In the genomic region with DNA sequence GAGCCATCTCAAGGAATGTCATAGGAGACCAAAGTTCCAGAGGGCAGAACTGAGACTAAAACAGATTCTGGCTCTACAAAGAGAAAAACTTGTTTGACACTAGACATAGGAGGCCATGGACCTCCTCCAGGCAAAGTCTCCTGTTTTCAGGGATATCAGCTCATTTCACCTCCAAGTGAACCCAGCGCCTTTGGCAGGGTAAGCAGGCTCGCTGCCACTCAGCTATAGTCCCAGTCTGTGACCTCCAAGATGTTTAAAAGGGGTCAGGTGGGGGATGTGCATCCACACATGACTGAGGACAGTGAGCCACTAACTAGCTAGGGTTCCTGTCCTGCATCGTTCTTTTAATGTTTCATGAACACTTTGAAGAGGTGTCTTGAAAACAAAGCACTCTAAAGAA, we compare ENCODE assay signal across 10 mouse cellular contexts. TPM values are rescaled to one million over a fixed set of nuclear protein-coding genes. Genes with fewer than 3 reads are reported as not detected.
DNase-seq lines count a peak whose midpoint lies in the region; ATAC-seq lines count a peak whose summit lies in the region.
"Had no signal": no experiment of that assay in that cellular context is flagged by ENCODE, and none has a peak within 500 bp of the region (broad histone marks: within the 10 kb centered on the region; RNA-seq: fewer than 3 reads in every experiment).

No protein-coding gene starts in this region.

- no peak for ATAC-seq in midbrain, embryonic 15.5 days (replicated peaks)
- ATAC-seq in midbrain, embryonic 14.5 days (ENCODE audit: low FRiP score, low TSS enrichment), result no peak
- ATAC-seq in stomach, embryonic 16.5 days (ENCODE audit: insufficient read depth, low FRiP score), result no peak

- no peak overlapping the region for H3K4me3 ChIP-seq in midbrain, embryonic 15.5 days
- H3K4me3 ChIP-seq in midbrain, embryonic 14.5 days (replicated peaks; ENCODE audit: low read depth, low read length), result no peak overlapping the region
- no peak overlapping the region for H3K4me3 ChIP-seq in stomach, embryonic 16.5 days (replicated peaks; ENCODE audit: low read length)
- H3K4me3 ChIP-seq: left cerebral cortex, adult 2 months had no signal

- H3K27ac ChIP-seq in midbrain, embryonic 15.5 days, result no peak overlapping the region
- no peak overlapping the region for H3K27ac ChIP-seq in midbrain, embryonic 14.5 days (replicated peaks; ENCODE audit: low read depth, low read length)
- peak overlapping the region; percentile 4; the same call in 1 of the 2 replicates for H3K27ac ChIP-seq in stomach, embryonic 16.5 days (ENCODE audit: low read length)
- H3K27ac ChIP-seq: forebrain, embryonic 10.5 days; left cerebral cortex, adult 2 months had no signal

- no peaks in the 10 kb centered on the region for H3K36me3 ChIP-seq in midbrain, embryonic 15.5 days (replicated peaks)
- no peaks in the 10 kb centered on the region for H3K36me3 ChIP-seq in midbrain, embryonic 14.5 days (ENCODE audit: control insufficient read depth, insufficient read depth, low read length)
- H3K36me3 ChIP-seq in stomach, embryonic 16.5 days (ENCODE audit: control insufficient read depth, insufficient read depth, low read length), result no peaks in the 10 kb centered on the region

- DNase-seq in adrenal gland, adult 2 months, result peak; percentile 25
- DNase-seq in adrenal gland, postnatal 25 days, result no peak
- no peak for DNase-seq in midbrain, embryonic 14.5 days
- peak; percentile 86 for DNase-seq in kidney, adult 9 months
- no peak for DNase-seq in frontal cortex, postnatal 25 days (ENCODE audit: low spot score in 2 of 2)
- DNase-seq in MN1 (ENCODE audit: low spot score), result no peak

- WGBS in midbrain, embryonic 15.5 days, result 70% methylated on average over 3 of the region's 3 CpGs
- 81% methylated on average over 3 of the region's 3 CpGs for WGBS in midbrain, embryonic 14.5 days
- 39% methylated on average over 3 of the region's 3 CpGs for WGBS in stomach, embryonic 16.5 days

- peak overlapping the region; percentile 2; the same call in 1 of the 2 replicates for H3K4me2 ChIP-seq in midbrain, embryonic 15.5 days
- H3K4me2 ChIP-seq in midbrain, embryonic 14.5 days (ENCODE audit: low read length), result no peak overlapping the region; the same call in 1 of the 2 replicates
- H3K4me2 ChIP-seq in stomach, embryonic 16.5 days (ENCODE audit: low read depth, low read length), result no peak overlapping the region

- H3K9me3 ChIP-seq in midbrain, embryonic 15.5 days, result no peaks in the 10 kb centered on the region
- no peaks in the 10 kb centered on the region for H3K9me3 ChIP-seq in midbrain, embryonic 14.5 days (ENCODE audit: control insufficient read depth, low read length)
- H3K9me3 ChIP-seq in stomach, embryonic 16.5 days (replicated peaks; ENCODE audit: control insufficient read depth, low read length), result no peaks in the 10 kb centered on the region
- H3K9me3 ChIP-seq: forebrain, embryonic 10.5 days had no signal

- H3K27me3 ChIP-seq in midbrain, embryonic 15.5 days (replicated peaks), result no peaks in the 10 kb centered on the region
- H3K27me3 ChIP-seq in midbrain, embryonic 14.5 days (ENCODE audit: control insufficient read depth, insufficient read depth, low read length), result no peaks in the 10 kb centered on the region
- H3K27me3 ChIP-seq in stomach, embryonic 16.5 days (ENCODE audit: control insufficient read depth, insufficient read depth, low read length), result no peaks in the 10 kb centered on the region

- H3K4me1 ChIP-seq in midbrain, embryonic 15.5 days, result peaks cover 35% of the 10 kb centered on the region
- H3K4me1 ChIP-seq in midbrain, embryonic 14.5 days (ENCODE audit: control insufficient read depth, insufficient read depth, low read length), result peaks cover 25% of the 10 kb centered on the region
- peaks cover 20% of the 10 kb centered on the region for H3K4me1 ChIP-seq in stomach, embryonic 16.5 days (ENCODE audit: control insufficient read depth, insufficient read depth, low read length)

- no peak overlapping the region for H3K9ac ChIP-seq in midbrain, embryonic 15.5 days
- H3K9ac ChIP-seq in midbrain, embryonic 14.5 days (replicated peaks; ENCODE audit: low read length), result no peak overlapping the region
- no peak overlapping the region for H3K9ac ChIP-seq in stomach, embryonic 16.5 days (ENCODE audit: low read length)

RNA-seq across cellular contexts. Expression of gene Rab21, which starts 2.7 kb away (rescaled TPM):
- total RNA-seq in adrenal gland, adult 2 months (2021), result 10 to 100 TPM; 51.2 to 53.6 TPM
- polyA plus RNA-seq in adrenal gland, adult 2 months (2012; rRNA removed), result 63.1 and 64.0 TPM in 2 replicates
- total RNA-seq in adrenal gland, postnatal 25 days (2021), result 55.3 and 65.2 TPM in 2 replicates
- polyA plus RNA-seq in midbrain, embryonic 15.5 days (2015; fragmentation: Nextera tagmentation; extraction: Ambion mirVana), result 8.7 and 11.9 TPM in 2 replicates
- polyA plus RNA-seq in midbrain, embryonic 14.5 days (2014; fragmentation: Nextera tagmentation; extraction: Ambion mirVana), result 12.8 and 14.0 TPM in 2 replicates
- polyA plus RNA-seq in stomach, embryonic 16.5 days (2015; fragmentation: Nextera tagmentation; extraction: Ambion mirVana), result 3.6 and 4.2 TPM in 2 replicates

RNA-seq across cellular contexts. Expression of gene Tmem19, which starts 49.6 kb away (rescaled TPM):
- 10 to 100 TPM; 28.6 to 30.6 TPM for total RNA-seq in adrenal gland, adult 2 months (2021)
- polyA plus RNA-seq in adrenal gland, adult 2 months (2012; rRNA removed), result 7.8 and 12.1 TPM in 2 replicates
- 36.4 and 36.5 TPM in 2 replicates for total RNA-seq in adrenal gland, postnatal 25 days (2021)
- polyA plus RNA-seq in midbrain, embryonic 15.5 days (2015; fragmentation: Nextera tagmentation; extraction: Ambion mirVana), result 32.2 and 38.5 TPM in 2 replicates
- polyA plus RNA-seq in midbrain, embryonic 14.5 days (2014; fragmentation: Nextera tagmentation; extraction: Ambion mirVana), result 32.5 and 43.3 TPM in 2 replicates
- 28.5 and 33.7 TPM in 2 replicates for polyA plus RNA-seq in stomach, embryonic 16.5 days (2015; fragmentation: Nextera tagmentation; extraction: Ambion mirVana)

Comparison
In these comparisons a context has a peak if more than half of its experiments do, and no peak if none do; other contexts are left out.
1. DNase-seq: peak in adrenal gland, adult 2 months (single experiment) and kidney, adult 9 months (single experiment); none in adrenal gland, postnatal 25 days (single experiment), midbrain, embryonic 14.5 days (single experiment), frontal cortex, postnatal 25 days (0 of 2) and MN1 (single experiment).